Mouse (Mus musculus) cortical plate, adult 2 months (tissue): ENCODE measurements around the gene B4galt5. TPM values are rescaled to one million over a fixed set of nuclear protein-coding genes. Genes with fewer than 3 reads are reported as not detected.

Experiments used
- H3K27ac ChIP-seq: fragments of 200-500 bp; 2 replicates; pipeline ENCODE4 v1.5.1; 2012; ENCODE audit warnings: low read length, control low read depth, inconsistent platforms; ENCODE audit not compliant: insufficient read depth
- H3K4me1 ChIP-seq: fragments of 200-500 bp; 2 replicates; pipeline ENCODE4 v1.6.1; 2011; ENCODE audit warnings: low read length; ENCODE audit not compliant: control insufficient read depth, insufficient read depth
- H3K4me3 ChIP-seq: fragments of 200-500 bp; 2 replicates; pipeline ENCODE4 v1.5.1; 2011; ENCODE audit warnings: mild to moderate bottlenecking, low read length, control low read depth; ENCODE audit not compliant: insufficient read depth
- CTCF ChIP-seq: fragments of 200-500 bp; IDR thresholded peaks from 2 replicates; pipeline ENCODE4 v1.5.1; 2011; ENCODE audit warnings: mild to moderate bottlenecking, control low read depth, low read length; ENCODE audit not compliant: insufficient read depth; ENCODE audit errors: extremely low read depth
- POLR2A ChIP-seq: fragments of 200-500 bp; IDR thresholded peaks from 2 replicates; pipeline ENCODE4 v1.6.1; 2011; ENCODE audit warnings: mild to moderate bottlenecking, low read length, control low read depth; ENCODE audit not compliant: insufficient read depth; ENCODE audit errors: extremely low read depth
- polyA plus RNA-seq: library from polyadenylated mRNA; depleted of rRNA; stranded (reverse); fragments of >200 nt; gene quantifications from 2 replicates; pipeline ENCODE4 v1.2.3, GENCODE M21; 2012

Gene B4galt5
- polyA plus RNA-seq, 1 experiment: 35.3 TPM

DNA sequence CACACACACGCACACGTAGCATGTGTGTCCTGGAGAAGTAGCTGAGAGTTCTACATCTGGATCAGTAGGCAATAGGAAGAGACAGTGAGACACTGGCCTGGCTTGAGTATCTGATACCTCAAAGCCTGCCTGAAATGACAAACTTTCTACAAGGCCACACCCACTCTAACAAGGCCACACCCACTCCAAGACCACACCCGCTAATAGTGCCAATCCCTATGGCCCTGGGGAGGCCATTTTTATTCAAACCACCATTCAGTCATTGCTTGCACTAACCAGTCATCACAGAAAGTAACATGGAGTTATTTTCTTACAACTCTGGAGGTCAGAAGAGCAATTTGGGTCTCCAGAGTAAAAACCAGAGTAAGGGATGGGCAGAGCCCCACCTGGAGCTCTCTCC lies 76.3 kb downstream of the B4galt5 start:
- TF ChIP-seq POLR2A (no peak), CTCF (no peak)
- H3K27ac ChIP-seq: no peak overlapping the region
- no peaks in the 10 kb centered on the region for H3K4me1 ChIP-seq
- no peak overlapping the region for H3K4me3 ChIP-seq

DNA sequence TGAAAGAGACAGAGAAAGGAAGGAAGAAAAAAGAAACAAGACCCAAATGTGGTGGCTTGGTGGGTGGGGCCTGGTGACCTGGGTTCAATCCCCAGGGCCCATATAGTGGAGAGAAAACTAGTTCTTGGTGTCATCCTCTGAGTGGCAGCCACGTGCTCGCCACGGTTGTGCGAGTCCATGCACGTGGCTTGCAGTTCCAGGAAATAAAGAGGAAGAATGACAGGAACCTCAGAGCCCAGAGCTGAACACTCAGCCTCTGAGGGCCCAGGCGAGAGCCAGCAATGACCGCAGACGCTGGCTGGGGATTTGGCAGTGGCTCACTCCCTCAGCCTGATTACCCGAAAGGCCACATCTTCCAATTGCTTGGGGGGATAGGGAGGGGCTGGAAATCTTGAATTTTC lies 77.9 kb downstream of the B4galt5 start:
- TF ChIP-seq POLR2A (no peak), CTCF (no peak)
- Histone ChIP-seq H3K4me1 (no peaks in the 10 kb centered on the region), H3K4me3 (no peak overlapping the region), H3K27ac (no peak overlapping the region)

DNA sequence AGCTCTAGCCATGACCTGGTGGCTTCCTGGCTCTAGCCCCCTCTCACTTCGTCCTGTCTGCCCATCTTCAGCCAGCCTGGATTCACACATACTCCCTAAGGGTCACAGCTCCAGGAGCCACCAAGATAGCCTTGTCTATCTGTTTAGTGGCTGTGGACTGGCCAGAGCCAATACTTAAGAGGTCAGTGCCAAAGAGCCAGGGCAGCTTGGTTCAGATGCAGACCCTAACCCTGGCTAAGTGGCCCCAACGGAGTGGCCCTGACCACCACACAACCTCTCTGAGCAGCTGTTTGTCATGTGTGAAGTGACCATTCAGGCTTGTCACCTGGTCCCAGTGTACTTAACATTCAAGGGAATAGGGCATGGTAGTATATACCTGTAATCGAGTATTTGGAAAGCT lies 78.5 kb downstream of the B4galt5 start:
- no peak overlapping the region for H3K4me3 ChIP-seq
- no peaks in the 10 kb centered on the region for H3K4me1 ChIP-seq
- H3K27ac ChIP-seq: no peak overlapping the region
- no peak for TF ChIP-seq CTCF
- TF ChIP-seq POLR2A: no peak

DNA sequence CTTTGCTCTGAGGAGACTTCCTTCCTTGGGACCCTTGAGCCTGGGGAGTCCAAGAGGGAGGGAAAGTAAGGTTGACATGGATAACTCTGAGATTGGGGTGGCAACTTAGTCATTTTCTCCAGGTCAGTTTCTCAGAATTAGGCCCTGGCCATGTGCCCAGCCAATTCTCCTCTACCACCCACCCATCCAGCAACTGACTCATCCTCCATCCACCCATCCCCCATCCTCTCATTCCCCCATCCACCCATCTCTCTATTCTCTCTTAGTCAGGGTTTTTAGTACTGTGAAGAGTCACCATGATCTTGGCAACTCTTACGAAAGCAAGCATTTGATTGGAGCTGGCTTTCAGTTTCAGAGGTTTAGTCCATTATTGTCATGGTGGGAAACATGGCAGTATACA lies 80.3 kb downstream of the B4galt5 start:
- no peaks in the 10 kb centered on the region for H3K4me1 ChIP-seq
- no peak overlapping the region for H3K4me3 ChIP-seq
- H3K27ac ChIP-seq: no peak overlapping the region
- TF ChIP-seq CTCF (no peak), POLR2A (no peak)

DNA sequence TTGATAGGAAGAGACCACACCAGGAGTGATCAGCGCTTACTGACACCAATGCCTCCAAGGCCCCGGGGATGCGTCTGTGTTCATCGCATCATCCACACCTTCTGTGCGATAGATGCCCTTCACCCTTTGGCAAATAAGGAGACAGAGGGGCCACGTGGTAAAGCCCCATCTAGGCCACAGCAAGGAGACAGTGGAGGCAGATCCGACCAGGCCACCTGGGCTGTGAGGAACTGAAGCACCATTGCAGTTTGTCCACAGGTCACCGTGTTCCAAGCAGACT lies 80.6 kb downstream of the B4galt5 start:
- Histone ChIP-seq H3K4me1 (no peaks in the 10 kb centered on the region), H3K4me3 (no peak overlapping the region), H3K27ac (no peak overlapping the region)
- TF ChIP-seq CTCF (no peak), POLR2A (no peak)

DNA sequence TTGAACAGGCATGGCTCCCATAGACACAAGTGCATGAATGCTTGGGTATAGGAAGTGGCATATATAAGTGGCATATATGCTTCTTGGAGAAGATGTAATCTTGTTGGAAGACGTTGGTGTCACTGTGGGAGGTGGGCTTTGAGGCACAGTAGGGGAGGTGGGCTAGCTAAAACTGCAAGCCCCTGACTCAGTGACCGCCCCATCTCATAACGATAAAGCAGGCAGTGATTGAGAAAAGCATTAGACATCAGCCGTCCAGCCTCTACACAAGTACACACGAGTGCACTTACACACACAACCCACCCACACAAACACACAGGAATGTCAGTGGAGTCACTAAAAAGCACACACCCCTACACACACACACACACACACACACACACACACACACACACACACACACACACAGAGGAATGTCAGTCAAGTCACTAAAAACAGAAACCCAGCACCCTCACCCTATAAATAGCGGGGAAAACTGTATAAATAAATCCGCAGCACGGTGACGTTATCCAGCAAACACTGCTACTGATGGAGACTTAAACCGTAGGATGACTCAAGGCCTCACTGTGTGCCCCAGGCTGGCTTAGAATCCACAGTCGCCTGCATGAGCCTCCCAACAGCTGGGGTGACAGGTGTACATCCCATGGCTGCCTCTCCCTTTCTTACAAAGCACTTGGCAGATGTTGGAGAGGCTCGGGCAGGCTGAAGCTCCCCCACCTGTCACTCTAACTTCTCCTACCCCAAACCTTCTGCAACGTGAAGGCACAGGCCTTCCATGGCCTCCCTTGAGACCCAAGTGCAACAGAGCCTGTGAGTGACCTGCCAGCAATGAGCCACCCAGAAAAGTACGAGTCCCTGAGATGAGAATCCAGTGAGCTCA lies 81.2 kb downstream of the B4galt5 start:
- Histone ChIP-seq H3K4me1 (no peaks in the 10 kb centered on the region), H3K4me3 (no peak overlapping the region), H3K27ac (no peak overlapping the region)
- TF ChIP-seq POLR2A (no peak), CTCF (no peak)

DNA sequence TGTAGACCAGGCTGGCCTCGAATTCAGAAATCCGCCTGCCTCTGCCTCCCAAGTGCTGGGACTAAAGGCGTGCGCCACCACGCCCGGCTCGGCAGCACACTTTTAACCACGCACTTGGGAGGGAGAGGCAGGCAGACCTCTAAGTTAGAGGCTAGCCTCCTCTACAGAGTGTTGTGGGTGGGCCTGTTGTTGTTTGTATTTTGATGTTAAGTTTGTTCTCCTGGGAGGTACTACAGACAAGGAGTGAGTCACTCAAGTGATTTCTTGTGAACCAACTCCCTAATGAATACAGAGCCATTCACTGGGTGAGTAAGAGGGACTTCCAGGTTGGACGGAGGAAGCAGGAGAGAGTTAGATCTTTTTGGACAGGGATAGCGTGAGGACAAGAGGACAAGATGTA lies 82.8 kb downstream of the B4galt5 start:
- H3K27ac ChIP-seq: no peak overlapping the region
- no peak overlapping the region for H3K4me3 ChIP-seq
- no peaks in the 10 kb centered on the region for H3K4me1 ChIP-seq
- no peak for TF ChIP-seq POLR2A
- TF ChIP-seq CTCF: no peak

DNA sequence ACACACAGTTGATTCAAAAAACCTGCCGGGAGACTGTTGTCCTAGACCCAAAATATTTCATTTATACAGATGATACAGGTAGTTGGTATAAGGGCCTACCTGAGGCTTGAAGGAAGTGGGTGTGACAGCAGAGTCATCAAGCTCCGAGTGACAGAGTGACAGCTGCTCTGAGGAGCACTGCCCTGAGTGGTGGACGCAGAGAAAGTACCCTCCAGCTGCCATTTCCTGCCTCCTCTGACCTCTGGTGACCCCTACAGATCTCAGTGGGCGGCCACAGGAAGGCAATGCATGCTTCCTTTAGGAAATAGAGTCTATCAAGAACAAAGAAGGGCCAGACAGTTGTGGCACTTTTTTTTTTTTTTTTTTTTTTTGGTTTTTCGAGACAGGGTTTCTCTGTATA lies 83.2 kb downstream of the B4galt5 start:
- Histone ChIP-seq H3K4me1 (no peaks in the 10 kb centered on the region), H3K27ac (no peak overlapping the region), H3K4me3 (no peak overlapping the region)
- TF ChIP-seq POLR2A (no peak), CTCF (no peak)

DNA sequence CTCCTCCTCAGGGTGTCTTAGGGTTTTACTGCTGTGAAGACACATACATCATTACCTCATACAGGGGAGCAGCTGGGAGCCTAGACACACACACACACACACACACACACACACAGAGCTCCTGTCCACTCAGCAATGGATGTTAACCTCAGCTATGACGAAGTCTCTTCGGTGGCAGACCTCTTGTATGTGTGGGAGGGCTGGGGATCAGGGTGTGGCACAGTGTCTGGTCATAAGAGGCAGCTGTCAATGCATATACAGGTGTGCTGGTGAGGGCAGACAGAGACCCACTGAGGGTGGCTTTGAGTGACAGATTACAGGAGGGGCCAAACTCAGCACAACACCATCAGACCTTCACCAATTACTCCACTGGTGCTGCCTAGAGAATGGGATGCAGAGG lies 84.0 kb downstream of the B4galt5 start:
- H3K4me1 ChIP-seq: no peaks in the 10 kb centered on the region
- H3K27ac ChIP-seq: no peak overlapping the region
- TF ChIP-seq POLR2A (no peak), CTCF (no peak)
- H3K4me3 ChIP-seq: no peak overlapping the region

DNA sequence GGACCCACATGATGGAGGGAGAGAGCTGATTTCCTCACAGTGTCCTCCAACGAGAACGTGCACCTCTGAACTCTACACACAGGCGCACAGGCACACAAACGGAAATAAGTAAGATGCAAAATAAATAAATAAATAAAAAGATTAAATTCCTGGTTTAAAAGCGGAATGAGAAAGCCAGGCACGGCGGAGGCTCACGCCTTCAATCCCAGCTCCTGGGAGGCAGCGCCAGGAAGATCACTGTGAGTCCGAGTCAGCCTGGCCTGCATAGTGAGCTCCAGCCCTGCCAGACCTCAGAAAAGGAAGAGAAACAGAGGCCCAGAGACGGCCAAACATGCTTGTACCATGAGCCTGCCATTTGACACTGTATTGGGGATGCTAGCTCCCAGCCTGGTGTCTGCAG lies 85.1 kb downstream of the B4galt5 start:
- Histone ChIP-seq H3K4me3 (no peak overlapping the region), H3K4me1 (no peaks in the 10 kb centered on the region), H3K27ac (no peak overlapping the region)
- TF ChIP-seq CTCF (no peak), POLR2A (no peak)
